Mouse (Mus musculus): ENCODE results near the gene Lrrc3. TPM values are rescaled to one million over a fixed set of nuclear protein-coding genes. Genes with fewer than 3 reads are reported as not detected.

The Lrrc3 gene
- 0.16 to 0.27 TPM in 2 of 4 replicates, not detected in the others for total RNA-seq (2023)

DNA sequence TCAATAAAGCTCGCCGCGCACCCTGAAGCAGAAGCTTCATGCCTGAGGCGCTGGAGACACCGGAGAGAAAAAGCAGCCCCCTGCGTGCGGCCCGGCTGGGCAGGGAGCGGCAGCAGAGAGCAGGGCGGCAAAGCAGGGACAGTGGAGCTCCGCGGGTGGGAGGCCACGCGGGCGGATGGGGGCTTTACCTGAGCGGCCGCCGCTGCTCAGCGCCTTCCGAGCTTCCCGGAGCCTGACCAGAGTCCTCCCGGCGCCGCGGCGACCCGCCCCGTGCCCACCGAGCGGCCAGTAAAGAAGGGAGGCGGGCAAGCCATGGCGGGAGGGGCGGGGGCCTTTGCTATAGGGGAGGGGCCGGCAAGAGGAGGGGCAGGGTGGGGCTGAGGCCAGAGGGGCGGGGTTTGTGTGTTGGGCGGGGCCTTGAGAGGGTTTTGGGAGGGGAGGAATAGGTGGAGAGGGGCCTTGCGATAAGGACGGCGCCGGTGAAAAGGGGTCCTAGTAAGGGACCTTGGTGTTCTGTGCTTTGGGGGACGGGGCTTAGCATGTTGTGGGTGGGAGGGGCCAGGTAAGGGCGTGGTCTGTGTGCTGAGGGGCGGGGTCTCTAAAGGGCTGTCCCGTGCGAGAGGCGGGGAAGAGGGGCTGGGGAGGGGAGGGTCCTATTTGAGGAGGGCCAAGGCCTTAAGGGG lies at the start of gene Lrrc3:
Gene Lrrc3 (minus strand): TSS at position 326 of the 683 bp plus-strand sequence.

GRCm38 (mm10) chr10:77861675-77862074 lies 40.7 kb downstream of the Lrrc3 start, which contains the start of gene Gm3285:
Gm3285 (plus strand) TSS chr10:77861975.

DNA sequence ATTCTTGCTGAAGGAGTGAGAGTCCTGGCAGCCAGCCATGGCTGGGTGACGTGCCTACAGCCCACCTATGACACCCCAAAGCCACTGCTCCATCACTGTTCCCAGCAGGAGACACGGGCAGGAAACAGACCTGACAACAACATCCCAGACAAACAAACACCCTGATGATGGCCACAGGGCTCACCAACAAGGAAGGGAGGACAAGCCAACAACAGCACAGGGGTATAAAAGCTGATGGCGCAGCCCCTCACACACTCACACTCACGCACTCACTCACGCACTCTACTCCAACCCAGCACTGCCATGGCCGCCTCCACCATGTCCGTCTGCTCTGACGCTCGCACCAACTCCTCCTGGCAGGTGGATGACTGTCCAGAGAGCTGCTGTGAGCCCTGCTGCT lies 49.8 kb downstream of the Lrrc3 start, which contains the start of gene Gm10318:
Gene Gm10318 (plus strand): TSS at position 301 of the 400 bp plus-strand sequence.

Other genes starting within 250 kb of the Lrrc3 start
- 3.3 to 4.2 TPM (median 3.7 TPM) in 4 replicates for gene Tspear, start 216.0 kb downstream of the Lrrc3 start, total RNA-seq (2023)
- not detected in 4 replicates for gene Gm19402, start 211.8 kb downstream of the Lrrc3 start, total RNA-seq (2023)
- not detected in 4 replicates for gene Gm9508, start 205.3 kb downstream of the Lrrc3 start, total RNA-seq (2023)
- not detected in 4 replicates for gene Gm10272, start 195.9 kb downstream of the Lrrc3 start, total RNA-seq (2023)
- not detected in 4 replicates for gene Gm10024, start 191.1 kb downstream of the Lrrc3 start, total RNA-seq (2023)
- not detected in 4 replicates for gene Gm10142, start 186.7 kb downstream of the Lrrc3 start, total RNA-seq (2023)
- not detected in 4 replicates for gene Krtap12-1, start 181.9 kb downstream of the Lrrc3 start, total RNA-seq (2023)
- not detected in 4 replicates for gene Gm10100, start 176.1 kb downstream of the Lrrc3 start, total RNA-seq (2023)
- not detected in 4 replicates for gene Gm18596, start 159.9 kb downstream of the Lrrc3 start, total RNA-seq (2023)
- gene Gm9736, start 151.2 kb downstream of the Lrrc3 start, total RNA-seq (2023): not detected in 4 replicates
- gene Gm3233, start 142.9 kb downstream of the Lrrc3 start, total RNA-seq (2023): not detected in 4 replicates
- not detected in 4 replicates for gene Gm3238, start 131.2 kb downstream of the Lrrc3 start, total RNA-seq (2023)
- not detected in 4 replicates for gene Gm7138, start 125.6 kb downstream of the Lrrc3 start, total RNA-seq (2023)
- gene Gm3250, start 120.0 kb downstream of the Lrrc3 start, total RNA-seq (2023): not detected in 4 replicates
- gene Gm7137, start 114.3 kb downstream of the Lrrc3 start, total RNA-seq (2023): not detected in 4 replicates
- gene Gm9639, start 107.5 kb downstream of the Lrrc3 start, total RNA-seq (2023): not detected in 4 replicates
- gene Gm19668, start 103.4 kb downstream of the Lrrc3 start, total RNA-seq (2023): not detected in 4 replicates
- gene Gm9507, start 90.7 kb downstream of the Lrrc3 start, total RNA-seq (2023): not detected in 4 replicates
- not detected in 4 replicates for gene Gm2696, start 87.9 kb downstream of the Lrrc3 start, total RNA-seq (2023)
- gene Krtap10-4, start 75.4 kb downstream of the Lrrc3 start, total RNA-seq (2023): not detected in 4 replicates
- not detected in 4 replicates for gene Krtap10-10, start 66.6 kb downstream of the Lrrc3 start, total RNA-seq (2023)
- gene Gm36176, start 55.7 kb downstream of the Lrrc3 start, total RNA-seq (2023): not detected in 4 replicates
- gene Gm10318, start 49.7 kb downstream of the Lrrc3 start, total RNA-seq (2023): not detected in 4 replicates
- not detected in 4 replicates for gene Gm3285, start 40.6 kb downstream of the Lrrc3 start, total RNA-seq (2023)
- 21.4 to 30.7 TPM (median 24.9 TPM) in 4 replicates for gene Trpm2, start 68.0 kb upstream of the Lrrc3 start, total RNA-seq (2023)
- gene 1810043G02Rik, start 76.0 kb upstream of the Lrrc3 start, total RNA-seq (2023): 7.4 to 12.6 TPM (median 10.7 TPM) in 4 replicates
- gene Pfkl, start 107.5 kb upstream of the Lrrc3 start, total RNA-seq (2023): 76.6 to 97.0 TPM (median 84.3 TPM) in 4 replicates
- gene Dnmt3l, start 139.4 kb upstream of the Lrrc3 start, total RNA-seq (2023): not detected in 4 replicates
- gene Aire, start 141.1 kb upstream of the Lrrc3 start, total RNA-seq (2023): 1.3 to 2.2 TPM (median 1.9 TPM) in 4 replicates
- gene Icosl, start 166.8 kb upstream of the Lrrc3 start, total RNA-seq (2023): 243 to 274 TPM (median 264 TPM) in 4 replicates